Mouse (Mus musculus) cerebellum, adult 18-20 months (tissue): ENCODE measurements around the gene Pafah1b1.

Source experiments
- DNase-seq, 2 experiments: peaks; one replicate each; pipeline ENCODE4 v3.0.0; 2021

Pafah1b1 gene

DNA sequence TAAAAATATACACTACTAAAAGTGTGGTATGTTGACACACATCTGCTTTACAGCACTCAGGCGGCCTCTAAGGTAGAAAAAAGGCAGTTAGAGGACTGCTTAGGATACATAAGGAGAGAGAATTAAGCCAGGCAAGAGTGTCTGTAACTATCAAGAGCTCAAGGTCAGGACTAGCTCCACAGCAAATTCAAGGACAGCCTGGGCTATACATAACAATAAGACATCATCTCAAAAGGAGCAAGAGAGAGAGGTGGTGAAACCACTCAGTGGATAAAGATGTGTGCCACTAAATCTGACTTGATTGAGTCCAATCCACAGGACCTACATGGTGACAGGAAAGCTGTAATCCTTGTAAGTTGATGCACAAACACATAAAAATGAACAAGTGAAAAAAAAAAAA lies 3.8 kb downstream of the Pafah1b1 start:
- DNase-seq = no peak

DNA sequence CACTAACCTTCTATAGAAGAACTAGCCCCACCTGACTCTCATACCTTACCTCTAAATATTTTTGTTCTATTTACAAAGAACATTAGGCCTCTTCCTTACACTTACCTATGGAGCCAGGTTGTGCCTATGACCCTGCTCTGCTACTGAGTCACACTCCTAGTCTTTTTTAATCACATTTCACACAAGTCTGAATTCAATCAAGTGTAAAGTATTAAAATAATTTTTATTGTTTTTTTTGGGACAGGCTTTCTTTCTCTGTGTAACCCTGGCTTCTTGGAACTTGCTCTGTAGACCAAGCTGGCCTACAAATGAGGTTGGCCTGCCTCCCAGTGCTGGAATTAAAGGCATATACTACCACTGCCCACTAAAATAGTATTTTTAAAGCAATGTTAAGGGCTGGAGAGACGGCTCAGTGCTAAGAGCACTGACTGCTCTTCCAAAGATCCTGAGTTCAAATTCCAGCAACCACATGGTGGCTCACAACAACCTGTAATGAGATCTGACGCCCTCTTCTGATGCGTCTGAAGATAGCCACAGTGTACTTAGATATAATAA lies 8.4 kb downstream of the Pafah1b1 start:
- peak; percentile 48 to 54 for DNase-seq

GRCm38 (mm10) chr11:74710671-74711070 lies 13.8 kb downstream of the Pafah1b1 start:
- DNase-seq = no peak

DNA sequence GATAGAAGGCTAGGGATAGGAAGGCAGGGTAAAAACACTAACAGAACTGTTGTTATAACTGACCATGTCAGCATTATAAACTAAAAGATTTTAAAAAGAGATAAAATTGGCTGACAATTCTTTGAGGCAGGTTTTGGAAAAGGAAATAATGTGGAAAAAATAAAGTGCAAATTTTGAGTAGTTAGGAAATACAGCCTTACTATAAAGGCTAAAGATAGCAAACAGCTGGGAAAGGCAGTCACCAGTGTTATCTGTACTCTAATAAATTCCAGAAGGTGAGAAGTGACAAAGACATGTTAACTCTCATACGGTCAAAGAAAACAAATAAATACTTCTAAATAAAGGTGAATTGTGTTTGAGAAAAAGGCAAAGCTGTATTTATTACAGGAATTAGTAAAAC lies 15.7 kb downstream of the Pafah1b1 start:
- no peak for DNase-seq

DNA sequence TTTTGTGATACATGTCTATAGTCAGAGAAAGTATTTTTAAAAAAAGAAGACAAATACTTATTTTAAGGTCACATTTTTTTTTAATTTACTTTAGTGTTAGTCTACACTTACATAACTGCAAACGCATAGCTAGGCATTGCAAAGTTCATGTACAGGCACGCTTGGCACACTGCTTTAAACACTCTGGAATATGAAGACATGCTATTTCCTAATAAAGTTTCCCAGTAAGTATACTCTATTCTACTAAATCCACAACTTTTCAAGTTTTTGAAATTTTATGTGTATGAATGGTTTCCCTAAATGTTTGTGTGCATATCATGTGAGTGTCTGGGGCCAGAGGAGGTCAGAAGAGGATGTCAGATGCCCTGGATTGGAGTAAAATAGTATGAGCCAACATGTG lies 20.4 kb downstream of the Pafah1b1 start:
- DNase-seq = no peak

- DNase-seq = no peak
These were observed 25.0 kb downstream of the Pafah1b1 start for GRCm38 (mm10) chr11:74699505-74699904.

DNA sequence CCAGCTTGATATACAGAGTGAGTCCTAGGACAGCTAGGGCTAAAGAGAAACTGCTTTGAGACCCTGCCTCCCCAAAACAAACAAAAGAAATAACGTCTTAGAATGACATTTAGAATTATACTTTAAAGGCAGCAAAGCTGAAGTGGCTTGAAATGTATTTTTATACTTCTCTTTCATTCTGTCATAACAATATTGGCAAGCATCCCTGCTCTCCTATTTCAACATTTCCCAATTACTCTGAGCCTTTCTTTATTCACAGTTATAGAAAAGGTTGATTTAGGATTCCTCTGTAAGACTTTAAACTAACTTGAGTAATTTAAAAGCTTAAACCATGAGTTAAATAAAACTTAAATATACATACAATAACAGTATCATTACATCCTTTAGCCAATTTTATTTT lies 32.3 kb downstream of the Pafah1b1 start:
- no peak for DNase-seq

DNA sequence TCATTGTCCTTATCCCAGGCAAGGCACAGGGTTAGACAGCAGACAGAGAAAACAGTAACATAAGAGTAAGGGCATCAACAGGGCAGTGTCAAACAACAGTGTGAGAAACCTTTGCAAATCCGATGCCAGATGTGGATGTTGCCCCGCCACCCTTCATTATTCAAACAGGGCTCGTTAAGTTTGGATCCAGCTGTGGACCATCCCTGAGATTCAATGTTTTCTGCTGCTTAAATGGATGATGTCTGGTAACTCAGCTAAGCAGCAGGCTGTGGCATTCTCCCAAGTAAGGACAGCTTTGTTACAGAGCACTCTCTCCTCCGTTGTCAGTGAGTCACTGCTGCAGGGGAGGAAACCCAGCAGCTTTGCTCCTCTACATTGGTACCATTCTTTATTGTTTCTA lies 49.3 kb downstream of the Pafah1b1 start:
- DNase-seq = no peak

GRCm38 (mm10) chr11:74674713-74675112 lies 49.8 kb downstream of the Pafah1b1 start:
- no peak for DNase-seq

- no peak for DNase-seq
These were observed 50.9 kb downstream of the Pafah1b1 start for GRCm38 (mm10) chr11:74673561-74673960.

DNA sequence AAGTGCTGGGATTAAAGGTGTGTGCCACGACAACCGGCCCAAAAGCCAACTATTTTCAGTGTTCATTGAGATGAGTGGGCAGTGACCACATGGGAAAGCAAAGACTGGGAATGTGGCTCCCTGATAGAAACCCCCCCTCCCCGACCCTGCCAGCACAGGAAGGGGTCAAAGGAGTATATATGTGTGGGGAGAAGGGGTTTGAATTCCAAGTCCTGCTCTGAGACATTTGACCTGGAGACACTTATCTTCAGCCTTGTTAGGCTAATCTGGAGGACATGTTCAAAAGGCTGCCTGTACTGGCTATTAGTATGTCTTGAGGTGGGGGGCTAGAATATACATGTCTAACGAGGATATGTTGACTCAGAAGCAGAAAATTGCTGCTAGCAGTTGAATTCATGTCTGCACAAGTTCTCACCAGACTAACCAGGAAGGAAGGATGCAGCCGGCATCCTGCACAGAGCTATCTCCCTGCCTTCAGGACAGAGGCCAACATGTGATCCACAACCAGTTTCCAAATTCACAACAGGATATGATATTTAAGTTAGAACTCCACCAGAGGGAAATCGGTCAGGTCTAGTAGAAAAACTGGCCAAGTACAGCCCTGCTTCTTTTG lies 51.5 kb downstream of the Pafah1b1 start:
- no peak for DNase-seq

- DNase-seq = no peak
These were observed 52.6 kb downstream of the Pafah1b1 start for GRCm38 (mm10) chr11:74671839-74672238.

- DNase-seq = no peak
These were observed 53.5 kb downstream of the Pafah1b1 start for GRCm38 (mm10) chr11:74671013-74671412.

- DNase-seq = no peak
These were observed 54.3 kb downstream of the Pafah1b1 start for GRCm38 (mm10) chr11:74670151-74670550.

DNA sequence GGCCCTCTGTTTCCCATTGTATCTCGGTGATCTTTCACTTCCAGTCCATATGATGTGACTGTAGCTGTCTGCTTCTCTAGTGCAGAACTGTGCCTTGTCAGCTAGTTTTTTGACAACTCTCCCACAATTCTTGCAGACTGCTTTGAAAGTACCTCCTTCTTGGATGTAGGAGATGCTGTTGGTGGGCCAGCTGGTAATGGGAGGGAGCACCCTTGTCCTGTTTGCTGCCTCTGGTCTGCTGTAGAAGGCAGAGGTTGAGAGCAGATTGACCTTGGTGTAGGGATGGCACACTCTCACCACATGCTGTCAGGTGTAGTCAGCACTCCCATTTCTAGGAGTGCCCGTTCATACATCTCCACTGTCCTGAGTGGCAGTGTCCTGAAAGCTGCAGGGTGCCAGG lies 55.5 kb downstream of the Pafah1b1 start:
- no peak for DNase-seq

DNA sequence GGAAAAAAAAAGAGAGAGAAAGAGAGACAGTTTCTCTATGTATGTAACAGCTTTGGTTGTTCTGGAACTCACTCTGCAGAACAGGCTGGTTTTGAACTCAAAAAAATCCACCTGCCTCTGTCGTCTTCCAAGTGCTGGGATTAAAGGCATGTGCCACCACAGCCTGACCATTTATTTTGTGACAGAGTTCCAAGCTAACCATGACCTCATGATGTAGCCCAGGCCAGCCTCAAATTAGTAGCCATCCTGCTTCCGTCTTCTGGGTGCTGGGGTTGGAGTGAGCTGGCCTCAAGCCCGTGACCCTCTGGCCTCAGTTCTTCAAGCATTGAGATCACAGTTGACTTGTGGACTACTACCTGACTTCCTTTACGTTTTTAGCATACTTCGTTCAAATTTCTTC lies 56.0 kb downstream of the Pafah1b1 start:
- DNase-seq = no peak

- no peak for DNase-seq
These were observed 56.9 kb downstream of the Pafah1b1 start for GRCm38 (mm10) chr11:74667582-74668010.

DNA sequence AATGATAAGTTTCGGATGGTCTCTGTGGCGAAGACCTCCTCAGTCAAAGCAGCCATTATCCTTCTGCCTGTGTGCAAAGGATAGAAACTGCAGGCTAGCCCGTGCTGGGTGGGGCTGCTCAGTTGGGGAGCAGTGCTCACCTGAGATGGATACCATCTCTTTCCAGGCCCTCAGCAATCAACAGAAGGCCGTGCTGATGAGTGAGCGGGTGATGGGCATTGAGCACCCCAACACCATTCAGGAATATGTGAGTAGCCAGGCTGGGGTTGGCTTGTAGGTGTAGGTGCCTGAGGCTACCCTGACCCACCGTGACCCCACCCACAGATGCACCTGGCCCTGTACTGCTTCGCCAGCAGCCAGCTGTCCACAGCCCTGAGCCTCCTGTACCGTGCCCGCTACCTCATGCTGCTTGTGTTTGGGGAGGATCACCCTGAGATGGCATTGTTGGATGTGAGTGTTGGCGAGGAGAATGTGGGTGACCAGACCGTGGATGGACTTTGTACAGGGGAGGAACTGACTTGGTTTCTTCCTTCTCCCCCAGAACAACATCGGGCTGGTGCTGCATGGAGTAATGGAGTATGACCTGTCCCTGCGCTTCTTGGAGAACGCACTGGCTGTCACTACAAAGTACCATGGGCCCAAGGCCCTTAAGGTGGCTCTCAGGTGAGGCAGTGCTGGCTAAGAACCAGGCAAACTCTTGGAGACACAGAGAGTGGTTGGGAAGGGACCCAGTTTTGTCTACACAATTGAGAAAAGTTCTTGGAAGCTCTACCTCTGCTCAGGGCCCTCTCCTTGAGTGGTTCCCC lies 57.5 kb downstream of the Pafah1b1 start:
- DNase-seq = no peak

DNA sequence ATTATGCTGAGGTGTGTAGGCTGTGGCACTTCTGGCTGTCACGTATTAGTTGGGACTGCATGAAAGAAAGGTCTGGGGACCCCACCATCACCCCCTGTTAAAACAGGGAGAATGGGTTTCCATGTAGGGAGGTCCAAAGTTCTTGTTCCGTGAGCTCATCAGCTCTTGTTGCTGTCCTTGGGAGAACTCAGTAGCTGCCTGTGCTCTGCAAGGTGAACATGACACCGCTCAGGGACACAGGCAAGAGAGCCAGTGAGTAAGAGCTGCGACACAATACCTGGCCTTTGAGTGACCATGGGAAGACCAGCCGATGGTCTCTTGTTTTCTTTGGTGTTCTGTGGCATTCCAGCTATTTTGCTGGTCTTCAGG lies 58.2 kb downstream of the Pafah1b1 start:
- DNase-seq = no peak

- DNase-seq = no peak
These were observed 58.7 kb downstream of the Pafah1b1 start for GRCm38 (mm10) chr11:74665631-74666283.

DNA sequence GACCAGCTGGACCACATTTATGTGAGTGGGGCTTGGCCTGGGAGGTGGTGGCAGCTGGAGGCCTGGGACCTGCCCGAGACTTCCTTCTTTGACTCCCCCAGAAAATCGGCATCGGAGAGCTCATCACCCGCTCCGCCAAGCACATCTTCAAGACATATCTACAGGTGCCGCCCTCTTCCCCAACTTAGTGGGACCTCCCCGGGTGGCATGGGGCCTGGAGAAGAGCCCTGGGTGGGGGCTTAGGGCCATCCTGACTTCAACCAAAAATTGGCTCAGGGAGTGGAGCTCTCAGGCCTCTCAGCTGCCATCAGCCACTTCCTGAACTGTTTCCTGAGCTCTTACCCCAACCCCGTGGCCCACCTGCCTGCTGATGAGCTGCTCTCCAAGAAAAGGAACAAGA lies 59.6 kb downstream of the Pafah1b1 start:
- no peak for DNase-seq

GRCm38 (mm10) chr11:74664279-74664678 lies 60.2 kb downstream of the Pafah1b1 start:
- no peak for DNase-seq

DNA sequence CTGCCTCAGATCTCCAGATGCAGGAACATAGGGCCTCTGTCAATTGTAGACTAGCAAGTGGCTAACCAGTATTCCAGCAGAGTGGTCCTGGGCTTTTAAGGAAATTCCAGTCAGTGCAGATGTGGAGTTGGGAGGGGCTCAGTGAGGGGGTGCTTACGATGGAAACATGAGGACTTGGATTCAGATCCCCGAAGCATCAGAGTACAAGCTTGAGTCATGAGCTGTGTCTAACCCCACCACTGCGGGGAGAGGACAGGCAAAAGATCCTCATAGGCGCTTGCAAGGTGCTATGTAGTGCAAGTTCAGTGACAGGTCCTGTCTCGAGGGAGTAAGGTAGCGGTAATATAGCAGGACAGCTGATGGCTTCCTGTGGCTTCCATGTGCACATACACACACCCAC lies 62.2 kb downstream of the Pafah1b1 start:
- no peak for DNase-seq

DNA sequence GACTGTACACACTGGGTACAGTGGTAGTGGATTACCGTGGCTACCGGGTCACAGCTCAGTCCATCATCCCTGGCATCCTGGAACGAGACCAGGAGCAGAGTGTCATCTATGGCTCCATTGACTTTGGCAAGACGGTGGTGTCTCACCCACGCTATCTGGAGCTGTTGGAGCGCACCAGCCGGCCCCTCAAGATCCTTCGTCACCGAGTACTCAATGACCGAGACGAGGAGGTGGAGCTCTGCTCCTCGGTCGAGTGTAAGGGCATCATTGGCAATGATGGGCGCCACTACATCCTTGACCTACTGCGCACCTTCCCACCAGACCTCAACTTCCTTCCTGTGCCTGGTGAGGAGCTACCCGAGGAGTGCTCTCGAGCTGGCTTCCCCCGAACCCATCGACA lies 62.8 kb downstream of the Pafah1b1 start:
- DNase-seq = no peak
